Mouse (Mus musculus): ENCODE measurements at regions not wholly inside any gene's neighbourhood (a gene's known extent, or its start where the extent isn't known, plus 50 kb on each side); places are given as distances from the start of the nearest gene placed in this dataset.

DNA sequence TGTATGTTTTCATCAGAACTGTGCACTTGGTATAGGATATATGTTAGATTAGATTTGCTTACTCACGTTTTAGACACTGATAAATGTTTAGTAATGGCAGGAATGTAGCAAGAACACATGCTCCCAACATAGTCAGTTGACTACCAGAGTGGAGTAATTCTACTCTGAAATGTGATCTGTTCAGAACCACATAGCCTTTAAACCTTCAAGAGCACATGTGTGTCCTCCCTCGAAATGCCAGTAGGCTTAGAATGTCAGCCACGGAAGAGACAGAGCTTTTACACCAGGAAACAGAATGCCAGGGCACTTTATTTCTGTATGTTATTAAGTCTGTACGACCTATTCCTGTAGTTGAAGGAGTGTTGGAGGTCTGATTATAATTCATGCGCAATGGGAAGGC, 51.3 kb upstream of the Cd28 start:
- no peak overlapping the region for H3K27ac ChIP-seq

DNA sequence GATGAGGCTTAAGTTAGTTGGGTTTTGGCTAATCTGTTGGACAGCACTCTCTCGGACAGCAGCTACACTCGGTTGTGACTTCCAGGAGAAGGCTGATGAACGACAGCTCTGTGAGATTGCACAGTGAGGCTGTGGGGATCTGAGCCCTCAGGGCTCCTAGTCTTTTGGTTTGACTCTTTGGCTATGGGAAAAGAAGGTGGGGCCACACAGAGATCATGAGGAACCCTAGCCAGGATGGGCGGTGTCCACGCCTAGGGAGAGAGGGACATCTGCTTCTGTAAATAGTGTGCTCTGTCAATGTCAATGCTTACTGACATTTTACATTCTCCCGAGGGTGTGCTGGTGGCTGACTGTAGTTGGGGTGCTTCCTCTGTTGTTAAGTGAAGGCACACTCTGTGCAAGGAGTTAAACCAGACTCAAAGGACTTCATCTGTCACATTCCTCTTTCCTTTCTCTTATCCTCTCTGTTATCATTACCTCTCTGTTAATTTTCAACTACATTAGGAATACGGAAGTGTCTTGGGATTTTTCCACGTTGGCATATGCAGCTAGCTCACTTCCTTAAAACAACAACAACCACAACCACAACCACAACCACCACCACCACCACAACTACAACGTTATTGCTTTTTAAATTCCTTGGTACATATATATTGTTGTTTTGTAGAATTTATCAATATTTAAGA, 54.2 kb upstream of the Cd28 start:
- Histone ChIP-seq H3K4me1 (peaks cover 20% of the 10 kb centered on the region), H3K4me3 (no peak overlapping the region; the same call in 1 of the 2 replicates), H3K36me3 (no peaks in the 10 kb centered on the region), H3K27me3 (ENCODE audit: insufficient read depth, poor library complexity, severe bottlenecking) (no peaks in the 10 kb centered on the region), H3K27ac (0 out of 2 replicates have a peak overlapping the region, but pooled peaks have one; percentile 19), H3K9me3 (no peaks in the 10 kb centered on the region)
- WGBS = 26% methylated on average over 9 of the region's 9 CpGs
- DNase-seq (ENCODE audit: low spot score) = no peak

More for the DNA sequence above, 51.3 kb upstream of the Cd28 start:
- no peak overlapping the region for H3K4me3 ChIP-seq
- no peaks in the 10 kb centered on the region for H3K9me3 ChIP-seq
- H3K27me3 ChIP-seq (ENCODE audit: insufficient read depth, poor library complexity, severe bottlenecking) = no peaks in the 10 kb centered on the region
- DNase-seq (ENCODE audit: low spot score) = no peak
- peaks cover 12% of the 10 kb centered on the region for H3K4me1 ChIP-seq
- WGBS = 77% methylated on average over 5 of the region's 5 CpGs
- H3K36me3 ChIP-seq = no peaks in the 10 kb centered on the region

DNA sequence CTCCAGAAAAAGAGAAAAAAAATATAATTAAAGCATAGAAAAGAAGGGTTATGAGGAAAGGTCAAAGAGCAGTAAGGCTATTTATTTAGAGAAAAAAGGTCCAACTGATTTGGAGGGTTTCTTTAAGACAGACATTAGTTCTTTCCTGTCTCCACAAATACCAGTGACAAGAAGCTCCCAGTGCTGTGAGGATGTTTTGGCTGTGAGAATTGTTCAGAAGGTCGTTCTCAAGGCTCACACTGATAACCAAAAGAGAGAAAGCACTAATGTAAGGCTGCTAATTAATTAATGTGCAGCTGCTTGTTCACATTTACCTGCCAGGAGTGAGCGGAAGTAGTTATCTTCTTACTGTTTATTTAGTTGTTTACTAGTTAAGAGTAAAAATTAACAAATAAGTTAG, 54.7 kb upstream of the Cd28 start:
- no peaks in the 10 kb centered on the region for H3K36me3 ChIP-seq
- no peak overlapping the region for H3K27ac ChIP-seq
- H3K27me3 ChIP-seq (ENCODE audit: insufficient read depth, poor library complexity, severe bottlenecking) = no peaks in the 10 kb centered on the region
- H3K4me1 ChIP-seq = peaks cover 26% of the 10 kb centered on the region
- no peak overlapping the region for H3K4me3 ChIP-seq
- no peak for DNase-seq (ENCODE audit: low spot score)
- no peaks in the 10 kb centered on the region for H3K9me3 ChIP-seq
- 45% methylated on average over 2 of the region's 2 CpGs for WGBS

DNA sequence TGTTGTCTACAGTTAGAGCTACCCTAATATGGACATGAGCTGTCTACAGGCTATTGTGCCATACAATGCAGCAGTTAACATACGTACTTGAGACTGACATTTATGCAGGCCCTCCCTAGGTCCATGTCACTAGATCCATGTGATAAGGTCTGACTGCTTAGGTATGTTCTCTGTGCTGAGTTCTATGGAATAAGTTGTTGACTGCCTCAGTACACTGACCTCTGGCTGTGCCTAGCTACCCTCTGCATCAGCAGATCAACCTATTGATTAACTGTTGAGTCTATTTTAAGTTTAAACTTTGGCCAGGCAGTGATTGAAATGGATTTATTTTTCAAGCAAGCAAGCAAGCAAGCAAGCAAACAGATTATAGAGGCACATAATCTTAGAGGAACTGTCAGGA, 57.0 kb upstream of the Cd28 start:
- Histone ChIP-seq H3K27ac (no peak overlapping the region), H3K36me3 (no peaks in the 10 kb centered on the region), H3K4me3 (no peak overlapping the region), H3K27me3 (ENCODE audit: insufficient read depth, poor library complexity, severe bottlenecking) (no peaks in the 10 kb centered on the region), H3K9me3 (no peaks in the 10 kb centered on the region), H3K4me1 (peaks cover 46% of the 10 kb centered on the region)
- no peak for DNase-seq (ENCODE audit: low spot score)
- WGBS = 54% methylated on average over 1 of the region's 1 CpGs

DNA sequence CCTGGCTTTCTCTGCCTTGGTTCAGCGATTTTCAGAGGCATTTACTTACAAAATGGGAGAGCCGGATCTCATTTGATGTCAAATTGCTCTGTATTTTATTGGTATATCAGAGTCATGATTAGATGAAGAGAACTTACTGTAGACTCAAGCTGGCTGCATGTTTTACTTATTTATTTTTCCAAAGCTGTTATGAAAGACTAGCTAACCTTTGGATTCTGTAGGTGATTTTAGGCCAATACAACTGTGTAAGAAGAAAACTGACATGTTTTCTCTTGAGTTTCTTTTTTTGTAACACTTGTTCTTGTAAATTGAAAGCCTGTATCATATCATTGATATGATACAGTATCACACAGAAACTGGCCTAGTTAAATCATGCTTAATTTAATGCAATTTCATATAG, 57.6 kb upstream of the Cd28 start:
- Histone ChIP-seq H3K27me3 (ENCODE audit: insufficient read depth, poor library complexity, severe bottlenecking) (no peaks in the 10 kb centered on the region), H3K36me3 (no peaks in the 10 kb centered on the region), H3K4me1 (peaks cover 46% of the 10 kb centered on the region), H3K27ac (no peak overlapping the region), H3K9me3 (no peaks in the 10 kb centered on the region), H3K4me3 (no peak overlapping the region)
- no peak for DNase-seq (ENCODE audit: low spot score)
- WGBS = 75% methylated on average over 2 of the region's 2 CpGs

DNA sequence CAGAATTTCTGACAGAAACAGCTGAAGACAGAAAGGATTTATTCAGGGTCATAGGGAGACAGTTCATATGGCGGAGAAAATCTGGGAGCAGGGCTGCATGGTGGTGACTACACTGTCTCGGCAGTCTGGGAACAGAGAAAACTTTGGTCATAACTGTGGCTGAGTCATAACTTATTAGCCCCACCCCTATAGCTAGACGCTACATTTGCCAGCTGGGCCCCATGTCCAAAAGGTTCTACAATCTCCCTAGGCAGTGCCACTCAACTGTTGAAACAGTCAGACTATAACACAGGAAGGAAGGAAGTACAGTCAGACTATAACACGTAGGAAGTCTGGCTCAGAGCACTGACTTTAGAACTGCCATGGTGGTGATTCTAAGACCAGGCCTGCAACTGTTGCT, 58.2 kb upstream of the Cd28 start:
- no peak overlapping the region for H3K4me3 ChIP-seq
- H3K27me3 ChIP-seq (ENCODE audit: insufficient read depth, poor library complexity, severe bottlenecking) = no peaks in the 10 kb centered on the region
- H3K4me1 ChIP-seq = peaks cover 46% of the 10 kb centered on the region
- no peak overlapping the region for H3K27ac ChIP-seq
- no peak for DNase-seq (ENCODE audit: low spot score)
- WGBS = 69% methylated on average over 4 of the region's 4 CpGs
- no peaks in the 10 kb centered on the region for H3K9me3 ChIP-seq
- H3K36me3 ChIP-seq = no peaks in the 10 kb centered on the region

DNA sequence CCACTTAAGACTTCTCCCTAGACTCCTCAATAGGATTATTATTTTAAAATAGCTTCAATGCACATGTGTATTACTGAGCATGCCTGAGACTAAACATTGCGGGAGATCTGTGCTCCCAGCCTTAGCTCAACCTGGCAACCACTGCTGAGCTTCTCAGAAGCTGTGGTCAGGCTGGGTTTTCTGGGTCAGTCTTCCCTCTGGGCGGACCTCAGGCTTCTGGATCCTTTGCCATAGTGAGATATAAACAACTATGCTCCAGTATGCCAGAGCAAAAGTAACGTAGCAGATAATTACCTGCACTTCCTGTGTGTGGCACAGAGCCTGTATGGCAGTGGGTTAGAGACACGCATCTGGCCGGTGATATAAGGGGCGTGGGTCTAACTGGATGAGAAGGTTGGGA, 59.1 kb upstream of the Cd28 start:
- H3K36me3 ChIP-seq = no peaks in the 10 kb centered on the region
- H3K9me3 ChIP-seq = no peaks in the 10 kb centered on the region
- DNase-seq (ENCODE audit: low spot score) = no peak
- no peaks in the 10 kb centered on the region for H3K27me3 ChIP-seq (ENCODE audit: insufficient read depth, poor library complexity, severe bottlenecking)
- H3K4me3 ChIP-seq = no peak overlapping the region
- H3K27ac ChIP-seq = peak overlapping the region; percentile 32; the same call in 1 of the 2 replicates
- H3K4me1 ChIP-seq = peaks cover 47% of the 10 kb centered on the region
- 60% methylated on average over 6 of the region's 6 CpGs for WGBS

DNA sequence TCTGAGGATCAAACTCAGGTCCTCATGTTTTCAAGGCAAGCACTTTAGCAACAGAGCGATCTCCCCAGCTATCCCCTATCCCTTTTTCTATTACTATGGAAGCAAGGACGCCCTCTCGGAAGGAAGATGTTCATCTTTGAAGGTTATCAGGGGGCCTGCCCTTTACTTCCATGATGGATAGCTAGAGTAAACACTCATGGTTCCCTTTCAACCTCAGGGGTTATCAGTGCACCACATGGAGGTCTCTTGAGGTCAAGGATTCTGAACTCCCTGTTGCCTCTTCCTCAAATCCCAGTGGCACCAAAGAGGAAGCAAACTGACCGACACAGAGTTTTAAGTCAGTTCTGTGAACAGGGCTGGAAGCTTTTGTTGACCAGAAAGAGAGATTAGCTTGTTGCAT, 59.6 kb upstream of the Cd28 start:
- 20% methylated on average over 4 of the region's 4 CpGs for WGBS
- Histone ChIP-seq H3K36me3 (no peaks in the 10 kb centered on the region), H3K4me3 (no peak overlapping the region), H3K4me1 (peaks cover 42% of the 10 kb centered on the region), H3K9me3 (no peaks in the 10 kb centered on the region), H3K27ac (peak overlapping the region; percentile 29), H3K27me3 (ENCODE audit: insufficient read depth, poor library complexity, severe bottlenecking) (no peaks in the 10 kb centered on the region)
- DNase-seq (ENCODE audit: low spot score) = no peak

DNA sequence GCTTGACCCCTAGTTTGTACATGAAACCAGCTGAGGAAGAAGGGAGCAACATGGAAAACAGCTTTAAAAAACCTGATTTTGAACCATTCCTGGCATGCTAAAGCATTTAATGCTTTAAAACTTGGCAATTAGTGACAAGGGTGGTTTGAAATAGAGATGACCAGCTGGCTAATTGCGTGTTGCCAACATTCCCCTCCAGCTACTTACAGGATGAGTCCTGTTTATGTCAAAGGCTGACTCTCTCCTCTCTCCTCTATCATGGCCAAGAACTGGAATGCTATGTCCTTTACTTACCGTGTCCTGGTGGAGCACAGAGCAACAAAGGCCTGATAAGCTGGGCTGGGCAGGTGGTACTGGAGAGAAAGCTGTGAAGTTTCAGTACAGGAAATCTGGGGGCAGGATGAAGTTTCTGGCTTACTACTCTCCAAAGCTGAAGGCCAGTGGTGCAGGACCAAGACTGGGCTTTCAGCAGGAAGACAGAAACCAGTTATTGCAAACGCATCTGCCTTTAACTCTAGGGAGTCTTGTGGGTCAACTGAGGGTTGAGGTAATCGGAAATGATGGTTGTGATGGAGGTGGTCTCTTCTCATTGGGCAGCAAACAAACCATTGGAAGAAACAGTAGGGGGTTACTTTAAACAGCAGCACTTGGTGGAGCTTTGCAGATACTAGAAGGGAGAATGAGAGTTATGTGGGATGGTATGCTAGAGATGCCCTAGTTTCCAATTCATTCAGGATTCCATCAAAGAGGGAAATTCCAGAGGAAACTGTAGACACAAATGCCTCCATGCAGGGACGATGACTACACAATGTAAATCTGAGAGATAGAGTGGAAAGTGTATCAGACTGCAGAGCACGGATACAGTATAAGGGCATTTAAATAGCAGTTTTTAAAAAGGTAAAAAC, 60.7 kb upstream of the Cd28 start:
- H3K27ac ChIP-seq = peak overlapping the region; percentile 60; the same call in 1 of the 2 replicates
- H3K36me3 ChIP-seq = no peaks in the 10 kb centered on the region
- H3K4me3 ChIP-seq = no peak overlapping the region
- WGBS = 43% methylated on average over 6 of the region's 6 CpGs
- peaks cover 40% of the 10 kb centered on the region for H3K4me1 ChIP-seq
- no peak for DNase-seq (ENCODE audit: low spot score)
- H3K9me3 ChIP-seq = no peaks in the 10 kb centered on the region
- H3K27me3 ChIP-seq (ENCODE audit: insufficient read depth, poor library complexity, severe bottlenecking) = no peaks in the 10 kb centered on the region

DNA sequence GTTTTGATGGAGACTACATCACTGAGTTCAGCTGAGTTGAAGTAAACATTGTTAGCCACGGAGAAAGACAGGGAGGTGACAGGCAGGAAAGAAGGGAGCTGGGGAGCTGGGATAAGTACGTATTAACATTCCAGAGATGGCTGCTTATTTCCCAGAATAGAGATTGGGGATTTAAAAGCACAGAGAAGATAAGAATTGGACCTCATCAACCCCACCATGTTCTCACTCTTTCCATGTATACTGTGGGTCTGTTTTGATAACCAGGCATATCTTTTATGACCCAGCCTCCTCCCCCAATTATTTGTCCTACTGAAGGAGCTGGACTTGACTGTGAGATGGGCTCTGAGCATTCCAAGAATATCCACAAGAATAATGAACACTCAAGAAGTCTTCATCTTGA, 61.4 kb upstream of the Cd28 start:
- DNase-seq (ENCODE audit: low spot score) = no peak
- H3K27ac ChIP-seq = no peak overlapping the region
- no peak overlapping the region for H3K4me3 ChIP-seq

DNA sequence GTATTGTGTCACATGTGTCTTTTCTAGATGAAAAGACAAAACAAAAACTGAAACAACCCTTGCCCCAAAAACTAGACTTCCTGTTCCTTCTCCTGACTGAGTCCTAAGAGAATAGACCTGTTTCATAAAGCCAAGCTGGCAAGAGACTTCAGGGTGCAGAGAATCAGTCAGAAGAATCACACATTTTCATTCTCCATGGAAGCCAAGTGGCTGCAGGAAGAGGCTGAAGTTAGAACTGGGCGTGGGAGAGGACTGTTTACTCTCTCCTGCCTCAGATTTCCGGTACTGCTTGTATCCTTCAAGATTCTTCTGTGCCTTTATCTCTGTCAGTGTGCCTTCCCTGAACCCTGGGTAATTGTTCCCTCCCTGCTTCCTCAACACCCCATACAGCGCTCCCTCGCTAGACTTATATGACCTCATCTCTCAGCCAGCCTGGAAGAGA, 64.0 kb upstream of the Cd28 start:
- H3K27me3 ChIP-seq (ENCODE audit: insufficient read depth, poor library complexity, severe bottlenecking) = no peaks in the 10 kb centered on the region
- no peak for DNase-seq (ENCODE audit: low spot score)
- 0 out of 2 replicates have a peak overlapping the region, but pooled peaks have one; percentile 29 for H3K27ac ChIP-seq
- H3K4me1 ChIP-seq = peaks cover 44% of the 10 kb centered on the region
- H3K4me3 ChIP-seq = no peak overlapping the region
- no peaks in the 10 kb centered on the region for H3K9me3 ChIP-seq
- WGBS = 38% methylated on average over 4 of the region's 4 CpGs
- no peaks in the 10 kb centered on the region for H3K36me3 ChIP-seq

More for the DNA sequence above, 61.4 kb upstream of the Cd28 start:
- Histone ChIP-seq H3K9me3 (no peaks in the 10 kb centered on the region), H3K36me3 (no peaks in the 10 kb centered on the region), H3K4me1 (peaks cover 45% of the 10 kb centered on the region), H3K27me3 (ENCODE audit: insufficient read depth, poor library complexity, severe bottlenecking) (no peaks in the 10 kb centered on the region)
- 8% methylated on average over 2 of the region's 2 CpGs for WGBS

DNA sequence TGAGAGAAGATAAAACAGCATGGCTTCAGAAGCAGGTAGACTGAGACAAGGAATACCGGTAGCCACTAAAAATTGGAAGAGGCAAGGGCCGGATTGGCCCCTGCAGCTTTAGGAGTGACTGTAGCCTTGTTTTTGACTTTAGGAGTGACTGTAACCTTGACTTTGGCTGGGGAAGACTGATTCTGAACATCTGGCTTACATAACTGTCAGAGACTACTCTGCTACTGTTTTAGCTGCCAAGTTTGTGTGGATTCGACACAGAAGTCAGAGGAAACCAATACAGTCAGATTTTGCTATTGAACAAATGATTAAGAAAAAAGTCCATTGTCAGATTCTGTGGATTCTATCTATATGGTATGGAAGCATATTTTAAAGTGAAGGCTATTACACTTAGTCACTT, 66.4 kb upstream of the Cd28 start:
- no peak overlapping the region for H3K4me3 ChIP-seq
- no peak for DNase-seq (ENCODE audit: low spot score)
- WGBS = 52% methylated on average over 3 of the region's 3 CpGs
- H3K27ac ChIP-seq = peak overlapping the region; percentile 44; the same call in 1 of the 2 replicates
- H3K9me3 ChIP-seq = no peaks in the 10 kb centered on the region
- H3K27me3 ChIP-seq (ENCODE audit: insufficient read depth, poor library complexity, severe bottlenecking) = no peaks in the 10 kb centered on the region
- H3K4me1 ChIP-seq = peaks cover 25% of the 10 kb centered on the region
- no peaks in the 10 kb centered on the region for H3K36me3 ChIP-seq

DNA sequence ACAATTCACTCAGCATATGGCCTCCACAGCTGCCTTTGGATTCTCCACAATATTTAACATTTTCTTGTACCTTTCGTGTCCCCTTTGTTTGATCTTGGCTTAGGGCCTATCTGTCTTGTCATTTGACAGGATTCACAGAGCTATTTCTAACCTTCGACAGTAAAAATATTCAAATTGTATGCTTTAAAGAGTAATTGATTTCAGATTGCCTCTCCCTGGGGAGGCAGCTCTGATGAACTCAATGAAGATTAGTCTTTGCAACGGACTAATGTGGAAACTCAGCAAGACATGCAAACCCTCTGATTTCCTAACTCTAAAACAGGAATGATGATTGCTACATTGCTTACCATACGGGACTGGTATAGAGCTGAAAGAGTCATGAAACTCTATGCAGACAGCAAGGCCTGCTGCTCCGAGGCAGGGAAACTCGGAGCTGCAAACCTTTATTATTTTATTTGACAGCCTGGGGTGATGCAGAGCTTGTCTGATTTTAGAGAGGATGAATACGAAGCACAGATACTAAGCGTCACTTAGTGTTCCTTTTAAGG, 67.2 kb upstream of the Cd28 start:
- WGBS = 75% methylated on average over 8 of the region's 8 CpGs
- H3K27ac ChIP-seq = no peak overlapping the region; the same call in 1 of the 2 replicates

More for the DNA sequence above, 67.2 kb upstream of the Cd28 start:
- H3K27me3 ChIP-seq (ENCODE audit: insufficient read depth, poor library complexity, severe bottlenecking) = no peaks in the 10 kb centered on the region
- peaks cover 23% of the 10 kb centered on the region for H3K4me1 ChIP-seq
- DNase-seq (ENCODE audit: low spot score) = peak; percentile 10
- no peaks in the 10 kb centered on the region for H3K9me3 ChIP-seq
- no peak overlapping the region for H3K4me3 ChIP-seq
- H3K36me3 ChIP-seq = no peaks in the 10 kb centered on the region

Measured in heart, embryonic 10.5 days (tissue).